Mouse (Mus musculus) C2C12 (cell line): ENCODE data around the gene Anxa8. TPM values are rescaled to one million over a fixed set of nuclear protein-coding genes. Genes with fewer than 3 reads are reported as not detected.

ENCODE experiments used
- H3K27me3 ChIP-seq: one replicate; pipeline ENCODE4 v1.6.1; 2011; ENCODE audit not compliant: control insufficient read depth, insufficient read depth, insufficient read length
- H3K36me3 ChIP-seq: one replicate; pipeline ENCODE4 v1.6.1; 2011; ENCODE audit not compliant: control insufficient read depth, insufficient read depth
- H3K4me3 ChIP-seq: one replicate; pipeline ENCODE4 v1.5.1; 2011; ENCODE audit warnings: mild to moderate bottlenecking, control low read depth; ENCODE audit not compliant: poor library complexity, insufficient read depth, severe bottlenecking
- H3K79me2 ChIP-seq: one replicate; pipeline ENCODE4 v1.6.1; 2011; ENCODE audit not compliant: control insufficient read depth, insufficient read depth
- H3K79me3 ChIP-seq: one replicate; pipeline ENCODE4 v1.6.1; 2011; ENCODE audit warnings: low read depth, control low read depth
- H3ac ChIP-seq: one replicate; pipeline ENCODE3; 2011; ENCODE audit warnings: low read depth; ENCODE audit not compliant: control insufficient read depth, insufficient read length
- CEBPB ChIP-seq: IDR thresholded peaks from one replicate; pipeline ENCODE4 v1.6.1; 2011; ENCODE audit warnings: low read depth, mild to moderate bottlenecking, control low read depth, moderate library complexity
- CTCF ChIP-seq: IDR thresholded peaks from one replicate; pipeline ENCODE4 v1.5.1; 2011; ENCODE audit not compliant: control insufficient read depth, insufficient read depth, insufficient read length
- FOSL1 ChIP-seq: IDR thresholded peaks from one replicate; pipeline ENCODE4 v1.8.0; 2011; ENCODE audit warnings: mild to moderate bottlenecking, low read length; ENCODE audit not compliant: poor library complexity, insufficient read depth, severe bottlenecking
- MAX ChIP-seq: IDR thresholded peaks from one replicate; pipeline ENCODE4 v1.6.1; 2011; ENCODE audit warnings: mild to moderate bottlenecking, control low read depth
- MYOD1 ChIP-seq: IDR thresholded peaks from one replicate; pipeline ENCODE4 v1.6.1; 2011; ENCODE audit warnings: low read depth; ENCODE audit not compliant: control insufficient read depth, insufficient read length
- MYOG ChIP-seq: IDR thresholded peaks from one replicate; pipeline ENCODE4 v1.6.1; 2011; ENCODE audit not compliant: control insufficient read depth, insufficient read length; ENCODE audit errors: extremely low read depth
- USF1 ChIP-seq: IDR thresholded peaks from one replicate; pipeline ENCODE4 v1.6.1; 2011; ENCODE audit warnings: low read depth, mild to moderate bottlenecking, control low read depth, moderate library complexity
- long read RNA-seq, 2 experiments: library from polyadenylated mRNA; unstranded; transcript quantifications; one replicate each; pipeline ENCODE4 v2.0.0; 2019 to 2020
- polyA plus RNA-seq: library from polyadenylated mRNA; unstranded; fragments of >200 nt; fragmentation: generic; extraction: Trizol; gene quantifications from one replicate; pipeline ENCODE4 v1.2.1, GENCODE M21; 2012; ENCODE audit warnings: missing spikeins

Anxa8 gene
- 33.1 TPM for polyA plus RNA-seq
- long read RNA-seq, experiment 1, transcript Anxa8-201 (12 exons, 1,880 nt): major isoform, 67 of 83 reads
- long read RNA-seq, experiment 1, partial matches to known transcripts: 13 of 83 reads
- long read RNA-seq, experiment 1, other reads (novel, unspliced or antisense): 3 of 83 reads
- long read RNA-seq, experiment 2, transcript Anxa8-201 (12 exons, 1,880 nt): major isoform, 473 of 499 reads
- long read RNA-seq, experiment 2, partial matches to known transcripts: 1 of 499 reads
- long read RNA-seq, experiment 2, other reads (novel, unspliced or antisense): 25 of 499 reads

- Histone ChIP-seq H3K79me3 (peaks cover 9% of the 10 kb centered on the region), H3K27me3 (no peaks in the 10 kb centered on the region), H3K79me2 (peaks cover 27% of the 10 kb centered on the region), H3K4me3 (peak within 1 kb of the TSS; percentile 21), H3K36me3 (peaks cover 3% of the 10 kb centered on the region), H3ac (no peak within 1 kb of the TSS)
- TF ChIP-seq MYOD1: no peak
- no peak for TF ChIP-seq FOSL1
- TF ChIP-seq CEBPB: no peak
Measured at GRCm38 (mm10) chr14:34085731-34086130, at the start of gene Anxa8. TSS of gene Anxa8 (plus strand) at chr14:34085981.

GRCm38 (mm10) chr14:34041241-34041640 is 44.5 kb upstream of the Anxa8 start:
- Histone ChIP-seq H3K79me2 (no peaks in the 10 kb centered on the region), H3K4me3 (no peak overlapping the region), H3K36me3 (no peaks in the 10 kb centered on the region), H3ac (no peak overlapping the region), H3K79me3 (no peaks in the 10 kb centered on the region), H3K27me3 (no peaks in the 10 kb centered on the region)
- TF ChIP-seq MYOG: no peak
- no peak for TF ChIP-seq USF1
- no peak for TF ChIP-seq MAX
- TF ChIP-seq CEBPB: no peak
- no peak for TF ChIP-seq CTCF
- TF ChIP-seq MYOD1: no peak
- TF ChIP-seq FOSL1: no peak

- no peaks in the 10 kb centered on the region for H3K79me2 ChIP-seq
- H3K27me3 ChIP-seq: no peaks in the 10 kb centered on the region
- no peak overlapping the region for H3ac ChIP-seq
- no peaks in the 10 kb centered on the region for H3K79me3 ChIP-seq
- TF ChIP-seq USF1 (no peak), CTCF (no peak), MAX (no peak), CEBPB (no peak), MYOG (no peak), MYOD1 (no peak)
- no peaks in the 10 kb centered on the region for H3K36me3 ChIP-seq
- no peak overlapping the region for H3K4me3 ChIP-seq
Measured at GRCm38 (mm10) chr14:34043341-34043740, 42.4 kb upstream of the Anxa8 start.

DNA sequence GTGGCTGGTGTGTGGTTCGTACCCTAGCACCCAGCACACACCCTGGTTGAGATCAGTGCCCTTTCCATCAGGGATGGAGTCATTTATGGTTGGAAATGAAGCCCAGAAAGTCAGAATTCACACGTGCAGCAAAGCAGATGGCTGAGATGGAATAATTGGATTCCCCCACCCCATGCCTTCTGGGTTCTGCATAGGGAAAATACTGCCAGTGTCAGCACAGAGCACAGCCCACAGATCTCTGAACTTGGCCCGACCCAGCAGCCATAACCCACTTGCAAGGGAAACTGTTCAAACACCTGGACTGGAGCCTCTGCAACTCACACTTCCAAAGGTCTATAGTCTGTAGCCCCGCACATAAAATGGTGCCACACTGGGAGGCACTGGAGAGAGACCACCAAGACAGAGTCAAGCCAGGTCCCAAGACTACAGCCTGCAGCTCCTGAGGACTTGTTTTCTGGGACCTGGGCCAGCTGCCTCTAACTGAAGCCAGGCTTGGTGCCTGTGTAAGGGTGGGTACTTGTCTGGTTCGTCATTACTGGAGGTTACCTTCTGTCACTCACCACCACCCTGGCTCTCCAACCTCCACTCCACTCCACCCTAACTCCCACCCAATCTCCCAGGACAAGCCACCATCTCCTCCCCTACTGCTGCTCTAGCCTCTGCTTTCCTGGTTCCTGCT is 35.5 kb upstream of the Anxa8 start:
- Histone ChIP-seq H3K79me3 (no peaks in the 10 kb centered on the region), H3K4me3 (no peak overlapping the region), H3K36me3 (no peaks in the 10 kb centered on the region), H3ac (no peak overlapping the region), H3K27me3 (no peaks in the 10 kb centered on the region), H3K79me2 (no peaks in the 10 kb centered on the region)
- no peak for TF ChIP-seq CEBPB

- no peak within 1 kb of the TSS for H3ac ChIP-seq
- no peaks in the 10 kb centered on the region for H3K36me3 ChIP-seq
- TF ChIP-seq MYOD1: no peak
- no peaks in the 10 kb centered on the region for H3K79me3 ChIP-seq
- H3K79me2 ChIP-seq: no peaks in the 10 kb centered on the region
- no peak within 1 kb of the TSS for H3K4me3 ChIP-seq
- no peaks in the 10 kb centered on the region for H3K27me3 ChIP-seq
Measured at GRCm38 (mm10) chr14:34052516-34052915, 33.3 kb upstream of the Anxa8 start, which contains the start of gene Antxrl. TSS of gene Antxrl (plus strand) at chr14:34052707.

DNA sequence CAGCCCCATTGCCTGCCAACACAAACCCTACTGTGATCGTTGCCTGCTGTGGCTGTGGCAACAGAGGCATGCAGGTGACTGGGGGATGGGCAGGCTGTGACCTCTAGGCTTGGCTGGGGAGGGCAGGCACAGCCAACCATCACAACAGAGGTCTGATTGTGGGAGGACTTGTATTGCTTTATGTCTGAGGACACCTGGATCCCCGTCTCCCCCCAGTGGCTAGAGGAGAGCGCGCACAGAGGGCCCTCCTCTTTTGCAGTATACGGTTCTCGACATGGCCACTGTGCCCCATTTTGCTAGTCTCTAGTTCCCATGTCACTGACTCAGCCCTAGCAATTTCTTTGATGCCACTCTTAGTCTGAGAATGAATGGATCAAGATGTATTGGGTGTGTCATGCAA is 14.1 kb upstream of the Anxa8 start:
- no peaks in the 10 kb centered on the region for H3K27me3 ChIP-seq
- no peak overlapping the region for H3K4me3 ChIP-seq
- H3K79me2 ChIP-seq: no peaks in the 10 kb centered on the region
- H3K79me3 ChIP-seq: no peaks in the 10 kb centered on the region
- TF ChIP-seq CTCF (peak; percentile 1), MYOD1 (no peak), MYOG (no peak)
- H3K36me3 ChIP-seq: no peaks in the 10 kb centered on the region
- H3ac ChIP-seq: no peak overlapping the region
